ENCODE assay signal across 31 mouse cellular contexts in genomic region chr7:16080581-16080980, GRCm38 (mm10). TPM values are rescaled to one million over a fixed set of nuclear protein-coding genes. Genes with fewer than 3 reads are reported as not detected.
"Had no signal": no experiment of that assay in that cellular context is flagged by ENCODE, and none has a peak within 500 bp of the region (broad histone marks: within the 10 kb centered on the region; RNA-seq: fewer than 3 reads in every experiment).

No protein-coding gene starts in this region.

- H3K9ac ChIP-seq: embryonic facial prominence, embryonic 12.5 days; embryonic facial prominence, embryonic 13.5 days; embryonic facial prominence, embryonic 15.5 days; forebrain, embryonic 12.5 days; forebrain, embryonic 13.5 days; forebrain, embryonic 15.5 days; forebrain, postnatal 0 days had no signal

- ATAC-seq: forebrain, embryonic 13.5 days; forebrain, embryonic 14.5 days; forebrain, embryonic 15.5 days; forebrain, embryonic 16.5 days; forebrain, postnatal 0 days had no signal

- H3K27ac ChIP-seq: embryonic facial prominence, embryonic 10.5 days; embryonic facial prominence, embryonic 12.5 days; embryonic facial prominence, embryonic 13.5 days; embryonic facial prominence, embryonic 15.5 days; forebrain, embryonic 10.5 days; forebrain, embryonic 12.5 days; forebrain, embryonic 13.5 days; forebrain, embryonic 15.5 days; gastrocnemius, adult 2 months; heart, adult 2 months; heart, embryonic 10.5 days had no signal

- H3K27me3 ChIP-seq: embryonic facial prominence, embryonic 13.5 days; embryonic facial prominence, embryonic 15.5 days; forebrain, embryonic 15.5 days had no signal

- DNase-seq: cerebellum, adult 9-11 months; cerebellum, postnatal 36 days; embryo, embryonic 11 days; forebrain, postnatal 0 days; gastrocnemius, adult 2 months; gastrocnemius, postnatal 10 days; gastrocnemius, postnatal 14 days; gastrocnemius, postnatal 25 days; gastrocnemius, postnatal 36 days; heart, adult 18-20 months; heart, adult 2 months had no signal

- H3K4me1 ChIP-seq: embryonic facial prominence, embryonic 12.5 days; embryonic facial prominence, embryonic 13.5 days; embryonic facial prominence, embryonic 15.5 days; forebrain, embryonic 10.5 days; forebrain, embryonic 12.5 days; forebrain, embryonic 13.5 days; forebrain, embryonic 15.5 days had no signal

- H3K4me3 ChIP-seq: embryonic facial prominence, embryonic 10.5 days; embryonic facial prominence, embryonic 12.5 days; embryonic facial prominence, embryonic 13.5 days; embryonic facial prominence, embryonic 15.5 days; erythroblast, embryonic 14.5 days; forebrain, embryonic 10.5 days; forebrain, embryonic 12.5 days; forebrain, embryonic 13.5 days; forebrain, embryonic 15.5 days; gastrocnemius, adult 2 months; heart, adult 2 months; heart, embryonic 10.5 days had no signal

- H3K36me3 ChIP-seq: embryonic facial prominence, embryonic 10.5 days; embryonic facial prominence, embryonic 12.5 days; embryonic facial prominence, embryonic 13.5 days; embryonic facial prominence, embryonic 15.5 days; forebrain, embryonic 10.5 days; forebrain, embryonic 12.5 days; forebrain, embryonic 15.5 days; heart, embryonic 10.5 days had no signal

- H3K9me3 ChIP-seq: embryonic facial prominence, embryonic 10.5 days; embryonic facial prominence, embryonic 12.5 days; embryonic facial prominence, embryonic 13.5 days; embryonic facial prominence, embryonic 15.5 days; forebrain, embryonic 10.5 days; forebrain, embryonic 12.5 days; forebrain, embryonic 13.5 days; forebrain, embryonic 15.5 days; heart, embryonic 10.5 days had no signal

RNA-seq across cellular contexts. Expression of gene Zfp541, which starts 19.0 kb away (rescaled TPM):
- total RNA-seq: common myeloid progenitor, adult 5-6 weeks; gastrocnemius, adult 18-20 months; gastrocnemius, adult 2 months; gastrocnemius, adult 8-10 months; gastrocnemius, postnatal 10 days; gastrocnemius, postnatal 14 days; gastrocnemius, postnatal 25 days; gastrocnemius, postnatal 36 days; heart, adult 18-20 months; heart, adult 2 months; heart, adult 8-10 months had no signal
- polyA plus RNA-seq: embryonic facial prominence, embryonic 11.5 days; forebrain, embryonic 10.5 days; forebrain, embryonic 11.5 days; forebrain, embryonic 12.5 days; forebrain, embryonic 13.5 days; forebrain, embryonic 14.5 days; forebrain, embryonic 15.5 days; heart, embryonic 10.5 days; heart, embryonic 11.5 days had no signal

RNA-seq across cellular contexts. Expression of gene Slc8a2, which starts 49.0 kb away (rescaled TPM):
- total RNA-seq: granulocyte monocyte progenitor cell, adult 5-6 weeks had no signal
- polyA plus RNA-seq: erythroblast, embryonic 14.5 days had no signal
